Mouse (Mus musculus) yolk sac, embryonic 10.5 days (tissue): ENCODE data around the gene Oas2.
"Not testable (repeated sequence)": the region's sequence is repeated elsewhere in the genome, so short reads cannot be mapped to it uniquely, and the experiment has no call there.

Source experiments
- DNase-seq: peaks from one replicate; pipeline ENCODE4 v3.0.0-alpha.2; 2017; ENCODE audit warnings: low spot score

The Oas2 gene

GRCm38 (mm10) chr5:120749688-120750087 is at the start of gene Oas2:
Gene Oas2, minus strand, starts transcription at chr5:120749853.
- DNase-seq, result no peak

DNA sequence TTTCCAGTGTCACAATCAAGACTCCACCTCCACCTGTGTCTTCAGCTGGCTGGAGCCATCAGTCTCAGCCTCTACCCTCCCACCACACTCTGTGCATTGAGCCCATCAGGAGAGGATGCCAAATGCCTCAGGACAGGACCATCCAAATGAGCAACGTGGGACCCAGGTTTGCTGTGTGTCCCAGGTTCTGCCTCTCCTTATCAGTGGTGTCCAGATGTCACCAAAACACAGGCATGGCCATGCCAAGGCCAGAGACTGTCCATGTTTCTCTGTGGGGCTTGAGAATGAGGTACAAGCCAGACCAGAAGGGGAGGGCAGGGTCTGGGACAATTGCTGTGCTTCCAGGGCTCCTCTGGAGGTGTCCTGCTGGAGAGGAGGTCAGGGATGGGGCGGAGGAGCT is 49.3 kb upstream of the Oas2 start:
- DNase-seq, result not testable (repeated sequence)

DNA sequence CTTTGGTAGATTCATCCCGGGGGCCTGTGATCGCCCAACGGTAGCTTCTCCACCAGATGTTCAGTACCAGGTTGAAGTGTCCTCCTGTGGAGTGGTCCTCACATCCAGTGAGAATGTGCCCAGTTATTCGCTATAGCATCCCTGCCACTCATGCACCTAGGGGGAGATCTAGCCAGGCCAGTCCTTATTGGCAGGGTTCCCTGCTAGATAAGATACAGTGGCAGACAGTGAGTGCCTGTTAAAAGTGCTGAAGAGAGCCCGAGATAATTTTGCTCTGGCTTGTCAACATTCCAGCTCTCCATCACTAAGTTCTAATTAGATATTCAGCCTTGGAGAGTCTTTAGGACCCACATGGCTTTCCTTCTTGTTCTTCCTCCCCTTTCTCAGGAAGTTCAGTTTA is 48.5 kb upstream of the Oas2 start:
- DNase-seq, result not testable (repeated sequence)

DNA sequence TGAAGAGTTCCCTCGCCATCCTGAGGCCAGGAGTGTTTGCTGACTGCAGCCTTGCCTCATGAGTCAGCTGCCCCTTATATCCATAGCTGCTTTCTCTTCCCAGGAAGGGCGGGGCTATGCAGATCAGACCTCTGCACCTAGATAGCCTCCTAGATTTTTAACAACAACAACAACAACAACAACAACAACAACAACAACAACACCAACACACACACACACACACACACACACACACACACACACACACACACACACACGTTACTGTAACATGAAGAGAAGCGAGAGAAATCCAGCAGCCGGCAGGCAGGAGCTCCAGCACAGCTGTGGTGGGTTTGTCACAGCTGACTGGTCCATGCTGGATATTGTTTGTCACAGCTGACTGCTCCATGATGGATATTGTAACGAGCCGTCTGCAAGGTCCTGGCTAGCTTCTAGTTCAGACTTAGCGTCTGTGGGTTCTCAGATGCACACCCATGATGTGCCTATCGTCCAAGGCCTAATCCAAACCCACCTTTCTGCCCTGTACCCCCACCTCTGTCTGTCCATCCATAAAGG is 45.9 kb upstream of the Oas2 start, which contains the start of gene Oas1e:
Oas1e (minus strand) TSS at position 51 of the 555 bp plus-strand sequence.
- not testable (repeated sequence) for DNase-seq

DNA sequence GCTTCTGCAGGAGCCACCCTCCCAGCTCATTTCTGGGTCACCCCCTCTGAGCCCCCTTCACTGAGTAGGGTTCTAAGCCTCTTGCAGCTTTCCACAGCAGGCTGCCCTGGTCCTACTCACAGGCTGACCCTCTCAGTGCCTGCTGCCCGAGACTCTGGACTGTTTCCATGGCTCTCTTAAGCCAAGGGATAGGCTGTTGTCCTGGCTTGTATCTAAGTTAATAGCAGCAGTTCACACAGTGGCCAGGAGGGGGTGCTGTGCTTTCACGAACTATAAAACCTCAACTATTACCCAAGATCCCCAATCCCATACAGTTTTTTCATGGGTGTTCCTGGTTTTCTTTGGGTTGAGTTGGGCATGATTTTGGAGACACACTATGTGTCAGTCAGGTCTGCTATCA is 43.4 kb upstream of the Oas2 start:
- peak; percentile 13 for DNase-seq

DNA sequence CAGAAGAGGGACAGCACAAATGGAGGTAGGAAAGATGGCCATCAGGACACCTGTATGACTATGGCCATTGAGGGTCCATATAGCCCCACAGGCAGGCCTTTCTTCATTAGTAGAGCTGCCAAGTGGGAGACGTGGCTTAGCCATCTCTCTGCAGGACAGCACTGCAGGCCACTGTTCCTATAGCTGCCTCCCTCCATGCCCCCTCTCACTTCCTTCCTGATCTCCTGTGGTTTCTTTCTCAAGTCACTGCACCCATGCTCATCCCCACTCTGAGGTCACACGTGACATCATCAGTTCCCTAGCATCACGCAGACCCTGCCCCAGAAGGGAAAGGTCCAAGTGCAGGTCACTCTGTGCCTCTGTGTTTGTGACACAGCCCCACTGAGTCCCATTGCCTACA is 37.4 kb upstream of the Oas2 start:
- DNase-seq, result no peak

DNA sequence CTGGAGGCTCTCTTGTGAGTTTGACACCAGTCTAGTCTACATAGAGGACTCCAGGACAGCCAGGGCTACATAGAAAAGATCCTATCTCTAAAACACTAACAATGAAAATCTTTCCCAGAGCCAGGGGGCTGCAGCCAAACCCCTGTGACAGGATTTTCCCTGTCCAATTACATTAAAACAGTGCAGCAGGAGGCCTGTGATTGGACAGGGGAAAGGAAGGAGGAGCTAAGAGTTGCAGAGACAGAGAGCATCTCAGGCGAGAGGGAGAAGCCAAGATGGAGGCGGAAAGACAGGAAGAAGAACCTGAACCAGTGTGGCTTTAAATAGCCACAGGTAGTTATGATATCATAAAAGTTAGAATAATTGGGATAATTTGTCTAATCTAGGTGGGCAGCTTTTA is 32.8 kb upstream of the Oas2 start:
- no peak for DNase-seq

DNA sequence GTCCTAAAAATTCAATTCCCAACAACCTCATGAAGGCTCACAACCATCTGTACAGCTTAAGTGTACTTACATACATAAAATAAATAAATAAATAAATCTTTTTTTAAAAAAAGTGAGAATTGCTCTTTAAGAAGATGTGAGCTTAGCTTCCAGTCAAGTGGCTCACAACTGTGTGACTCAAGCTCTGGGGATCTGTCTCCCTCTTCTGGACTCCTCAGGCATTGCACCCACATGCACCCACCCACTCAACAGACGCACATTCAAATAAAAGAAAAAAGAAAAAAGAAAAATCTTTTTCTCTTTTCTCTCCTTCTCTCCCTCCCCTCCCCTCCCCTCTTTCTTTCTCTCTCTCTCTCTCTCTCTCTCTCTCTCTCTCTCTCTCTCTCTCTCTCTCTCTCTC is 32.0 kb upstream of the Oas2 start:
- no peak for DNase-seq

- no peak for DNase-seq
Measured at GRCm38 (mm10) chr5:120779922-120780321, 30.3 kb upstream of the Oas2 start.

GRCm38 (mm10) chr5:120778941-120779340 is 29.3 kb upstream of the Oas2 start:
- DNase-seq, result no peak

GRCm38 (mm10) chr5:120777478-120777877 is 27.8 kb upstream of the Oas2 start, which contains the start of gene Oas3:
Gene Oas3, minus strand, starts transcription at chr5:120777661.
- no peak for DNase-seq

DNA sequence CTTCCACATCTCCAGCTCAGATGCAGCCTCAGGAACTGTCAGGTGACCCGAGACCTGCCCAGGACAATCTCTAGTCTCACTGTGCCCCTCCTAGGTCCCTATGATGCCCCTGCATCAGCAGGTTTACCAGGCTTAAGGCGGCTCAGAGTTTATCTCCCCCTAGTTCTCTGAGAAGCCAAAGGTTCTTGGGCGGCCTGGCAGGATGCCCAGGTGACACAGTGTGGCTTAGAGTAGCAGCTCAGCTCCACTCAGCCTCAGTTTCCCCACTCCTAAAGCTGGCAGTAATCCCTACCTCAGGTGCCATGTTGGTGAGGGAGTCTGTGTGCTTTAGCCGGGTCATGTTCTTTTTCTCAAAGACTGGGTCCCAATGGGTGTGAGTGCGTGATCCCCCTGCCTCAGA is 27.1 kb upstream of the Oas2 start:
- DNase-seq, result no peak

DNA sequence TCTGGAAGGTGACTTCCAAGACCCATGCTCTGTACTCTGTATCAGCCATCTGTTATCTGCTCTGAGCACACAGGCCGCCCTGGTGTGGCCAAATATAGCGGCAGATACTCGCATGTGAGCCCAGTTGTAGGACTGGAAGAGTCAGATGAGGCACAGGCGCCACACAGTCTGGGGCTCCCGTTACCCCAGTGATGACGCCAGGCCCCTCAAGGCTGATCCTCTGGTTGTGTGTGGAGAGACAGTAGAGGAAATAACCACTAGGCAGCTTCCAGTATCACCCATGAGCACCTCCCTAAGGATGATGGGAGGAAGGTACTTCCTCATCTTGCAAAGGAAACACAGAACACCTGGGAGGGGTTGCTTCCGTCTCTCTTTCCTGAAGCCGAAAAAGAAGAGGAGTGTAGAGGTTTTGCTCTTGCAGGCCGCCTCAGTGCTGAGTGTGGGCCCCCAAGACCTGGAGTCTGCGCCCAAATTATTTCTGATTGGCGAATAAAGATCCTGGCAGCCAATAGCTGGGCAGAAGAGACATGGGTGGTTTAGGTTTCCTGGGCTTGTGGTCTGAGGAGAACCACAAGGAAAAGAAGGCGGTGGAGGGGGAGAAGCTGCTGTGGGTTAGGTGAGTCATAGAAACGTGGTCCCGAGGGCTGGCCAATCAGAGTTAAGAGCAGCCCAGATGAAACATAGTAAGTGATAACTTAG is 25.8 kb upstream of the Oas2 start:
- no peak for DNase-seq

- no peak for DNase-seq
Measured at GRCm38 (mm10) chr5:120769396-120769795, 19.7 kb upstream of the Oas2 start.

DNA sequence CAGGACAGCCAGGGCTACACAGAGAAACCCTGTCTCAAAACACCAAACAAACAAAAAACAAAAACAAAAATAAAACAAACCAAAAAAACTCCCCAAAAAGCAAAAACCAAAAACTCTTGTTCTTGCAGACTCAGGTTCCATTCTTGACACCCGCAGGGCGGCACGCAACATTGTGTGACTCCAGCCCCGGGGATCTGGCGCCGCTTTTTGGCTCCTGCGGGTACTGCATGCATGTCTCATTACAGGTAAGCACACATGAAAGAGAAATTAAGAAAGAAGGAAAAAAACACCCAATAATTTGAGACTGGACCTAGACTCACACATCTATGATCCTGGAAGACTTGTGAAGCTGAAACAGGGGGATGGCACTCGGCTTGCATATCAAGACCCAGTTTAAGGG is 15.4 kb upstream of the Oas2 start:
- DNase-seq, result no peak

- DNase-seq, result no peak
Measured at GRCm38 (mm10) chr5:120761901-120762300, 12.2 kb upstream of the Oas2 start.

GRCm38 (mm10) chr5:120754215-120754614 is 4.6 kb upstream of the Oas2 start:
- no peak for DNase-seq

DNA sequence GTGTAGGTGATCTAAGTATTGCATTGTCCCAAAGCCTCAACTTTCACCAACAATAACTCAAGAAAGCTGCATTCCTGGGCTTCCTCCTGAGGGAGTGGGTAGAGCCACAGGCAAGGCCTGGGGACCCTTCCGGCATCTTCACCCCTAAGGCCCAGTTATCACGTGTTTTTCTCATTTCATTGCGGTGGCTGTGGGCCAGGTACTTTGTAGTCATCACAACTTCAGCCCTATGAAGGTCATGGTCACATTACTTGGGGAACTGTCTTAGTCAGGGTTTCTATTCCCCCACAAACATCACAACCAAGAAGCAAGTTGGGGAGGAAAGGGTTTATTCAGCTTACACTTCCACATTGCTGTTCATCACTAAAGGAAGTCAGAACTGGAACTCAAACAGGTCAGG is 3.1 kb upstream of the Oas2 start:
- DNase-seq, result no peak

- DNase-seq, result no peak
Measured at GRCm38 (mm10) chr5:120751206-120751605, 1.6 kb upstream of the Oas2 start.

DNA sequence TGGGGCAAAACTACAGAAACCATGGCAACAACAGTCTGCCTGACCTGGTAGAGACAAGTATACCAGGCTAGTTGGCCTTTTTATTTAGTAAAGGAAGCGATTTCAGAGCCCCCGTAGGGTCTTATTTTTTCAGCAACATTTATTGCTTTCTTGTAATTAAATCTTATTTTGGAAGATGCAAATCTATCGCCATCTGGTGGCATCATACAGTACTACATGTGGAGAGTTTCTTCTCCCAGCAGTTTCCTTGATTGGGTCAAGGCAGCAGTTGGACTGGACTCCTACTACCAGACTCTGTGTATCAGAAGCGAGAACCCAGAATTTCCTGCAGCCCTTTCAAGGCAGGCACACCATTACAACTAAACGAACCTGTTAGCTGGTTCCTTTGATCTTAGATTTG is 3.2 kb downstream of the Oas2 start:
- DNase-seq, result no peak

DNA sequence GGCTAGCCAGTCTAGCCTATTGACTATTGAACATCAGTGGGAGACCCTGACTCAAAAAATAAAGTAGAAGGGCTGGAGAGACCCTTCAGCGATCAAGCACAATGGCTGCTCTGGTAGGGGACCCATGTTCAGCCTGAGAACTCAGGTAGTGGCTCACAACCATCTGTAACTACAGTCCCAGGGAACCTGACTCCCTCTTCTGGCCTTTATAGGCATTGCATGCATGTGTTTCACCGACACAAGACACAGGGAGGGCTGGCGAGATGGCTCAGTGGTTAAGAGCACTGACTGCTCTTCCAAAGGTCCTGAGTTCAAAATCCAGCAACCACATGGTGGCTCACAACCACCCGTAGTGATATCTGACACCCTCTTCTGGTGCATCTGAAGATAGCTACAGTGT is 7.5 kb downstream of the Oas2 start:
- DNase-seq, result no peak

DNA sequence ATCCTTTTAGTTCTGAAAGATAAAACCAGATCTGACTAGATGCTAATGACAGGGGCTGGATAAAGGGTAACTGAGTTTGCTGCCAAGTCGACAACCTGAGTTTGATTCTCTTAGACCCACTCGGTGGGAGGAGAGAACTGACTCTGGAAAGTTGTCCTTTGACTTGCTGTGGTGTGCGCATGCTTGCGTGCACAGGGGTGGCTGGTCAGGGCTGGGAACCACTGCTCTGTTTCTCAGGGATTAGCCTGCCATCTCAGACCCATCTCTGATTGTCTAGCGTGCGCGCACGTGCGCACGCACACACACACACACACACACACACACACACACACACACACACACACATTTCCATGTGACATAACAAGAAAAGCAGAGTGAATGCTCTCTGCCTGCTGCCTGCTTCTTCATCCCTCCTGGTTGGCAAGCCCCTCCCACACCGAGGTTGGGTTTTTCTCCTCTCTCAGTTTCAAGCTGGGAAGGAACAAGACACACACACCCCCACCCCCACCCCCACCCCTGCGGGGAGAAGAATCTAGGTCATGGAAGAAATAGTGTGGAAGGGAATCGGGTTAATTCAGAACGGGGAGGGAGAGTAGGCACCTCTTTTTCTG is 15.2 kb downstream of the Oas2 start:
- DNase-seq, result no peak

DNA sequence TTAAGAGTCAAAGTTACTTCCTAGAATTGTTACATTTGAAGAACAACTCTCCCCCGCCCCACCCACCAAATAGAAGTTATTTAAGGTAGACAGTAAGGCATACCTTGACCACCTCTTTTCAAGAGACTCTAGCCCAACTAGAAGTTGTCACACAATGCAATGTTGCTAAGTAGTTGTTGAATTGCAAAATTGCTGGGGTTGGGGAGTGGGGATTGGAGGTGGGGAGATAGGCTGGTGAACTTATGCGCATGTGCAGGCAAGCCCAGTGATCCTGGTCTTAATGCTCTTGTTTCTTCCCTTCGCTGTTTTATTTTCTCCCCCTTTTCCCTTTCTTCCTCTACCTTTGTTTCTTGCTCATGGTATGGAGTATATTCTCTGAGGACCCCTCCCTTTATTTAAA is 16.0 kb downstream of the Oas2 start:
- no peak for DNase-seq

GRCm38 (mm10) chr5:120732740-120733139 is 16.9 kb downstream of the Oas2 start:
- DNase-seq, result no peak
